Mouse (Mus musculus): ENCODE results near the gene Rcbtb2. TPM values are rescaled to one million over a fixed set of nuclear protein-coding genes. Genes with fewer than 3 reads are reported as not detected.
A peak's percentile ranks its signal among the peaks of the same experiment; 100 is the strongest.
"Not testable (repeated sequence)": the region's sequence is repeated elsewhere in the genome, so short reads cannot be mapped to it uniquely, and the experiment has no call there.

Gene Rcbtb2
- 10 to 100 TPM; 29.0 to 34.8 TPM for total RNA-seq (2021)
- long read RNA-seq, experiment 1, partial matches to known transcripts: 1 of 19 reads
- long read RNA-seq, experiment 1, other reads (novel, unspliced or antisense): 15 of 19 reads
- long read RNA-seq, experiment 2, partial matches to known transcripts: 4 of 32 reads
- long read RNA-seq, experiment 2, other reads (novel, unspliced or antisense): 22 of 32 reads

DNA sequence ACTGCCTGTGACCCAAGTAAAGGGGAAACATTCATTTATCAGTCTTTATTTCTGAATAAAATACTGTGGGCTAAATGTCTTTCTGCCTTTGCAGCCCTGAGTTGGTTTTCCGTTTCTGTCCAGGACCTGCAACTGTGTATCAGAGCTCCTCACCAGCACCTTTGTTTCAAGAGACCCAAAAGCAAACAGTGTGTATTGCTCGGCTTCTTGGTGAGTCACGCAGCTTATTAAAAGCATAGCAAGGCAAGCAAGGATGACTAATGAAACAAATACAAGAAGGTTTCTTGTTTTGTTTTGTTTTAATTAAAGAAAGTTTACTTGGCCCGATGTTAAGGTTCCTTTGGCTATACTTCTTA is at the start of gene Rcbtb2:
Gene Rcbtb2 (plus strand): TSS at position 115 of the 356 bp plus-strand sequence.
- Histone ChIP-seq H3K27ac (peak within 1 kb of the TSS; percentile 28; the same call in 1 of the 2 replicates), H3K4me3 (no peak within 1 kb of the TSS)
- DNase-seq (ENCODE audit: low spot score in 2 of 2): no peak
- TF ChIP-seq CTCF (conservative IDR thresholded peaks at IDR 0.05): no peak

DNA sequence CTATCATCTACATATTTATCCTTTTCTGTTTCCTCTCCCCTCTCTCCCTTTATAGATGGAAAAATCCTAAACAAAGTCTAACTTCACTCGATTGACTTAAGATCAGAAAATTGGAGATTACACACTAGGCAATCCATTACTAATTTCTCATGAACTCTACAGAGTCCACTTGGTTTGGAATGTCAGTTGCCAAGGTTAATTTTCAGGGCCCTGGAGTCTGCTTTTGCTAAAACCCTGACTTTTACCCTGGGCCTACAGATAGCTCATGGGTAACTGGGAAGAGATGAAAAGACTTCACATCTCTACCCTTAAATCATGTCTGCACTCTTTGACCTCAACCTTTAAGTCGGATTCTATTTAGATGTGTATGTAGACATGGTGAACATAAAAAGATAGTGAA is 39.3 kb upstream of the Rcbtb2 start:
- Histone ChIP-seq H3K27ac (no peak overlapping the region), H3K4me3 (no peak overlapping the region)
- DNase-seq (ENCODE audit: low spot score in 2 of 2): no peak
- TF ChIP-seq CTCF (conservative IDR thresholded peaks at IDR 0.05): no peak

DNA sequence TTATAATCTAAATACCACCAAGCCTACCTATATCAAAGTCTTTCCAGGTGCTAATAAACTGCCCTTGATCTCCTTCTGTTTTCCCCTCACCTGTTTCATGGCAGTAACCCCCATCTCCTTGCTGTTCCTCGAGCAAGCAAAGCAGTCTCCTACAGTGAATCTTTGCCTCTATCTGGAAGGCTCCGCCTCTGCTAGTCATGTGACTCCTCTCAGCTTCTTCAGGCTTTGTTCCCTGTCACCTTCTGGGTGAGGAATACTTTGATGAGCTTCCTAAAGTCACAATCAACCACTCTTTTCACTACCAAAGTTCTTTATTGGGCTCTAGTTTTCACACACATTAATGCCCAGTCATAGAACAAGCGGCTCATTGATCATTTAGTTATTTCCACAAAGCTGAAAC is 36.4 kb upstream of the Rcbtb2 start:
- H3K4me3 ChIP-seq: no peak overlapping the region
- H3K27ac ChIP-seq: no peak overlapping the region
- DNase-seq (ENCODE audit: low spot score in 2 of 2): no peak
- TF ChIP-seq CTCF (conservative IDR thresholded peaks at IDR 0.05): no peak

DNA sequence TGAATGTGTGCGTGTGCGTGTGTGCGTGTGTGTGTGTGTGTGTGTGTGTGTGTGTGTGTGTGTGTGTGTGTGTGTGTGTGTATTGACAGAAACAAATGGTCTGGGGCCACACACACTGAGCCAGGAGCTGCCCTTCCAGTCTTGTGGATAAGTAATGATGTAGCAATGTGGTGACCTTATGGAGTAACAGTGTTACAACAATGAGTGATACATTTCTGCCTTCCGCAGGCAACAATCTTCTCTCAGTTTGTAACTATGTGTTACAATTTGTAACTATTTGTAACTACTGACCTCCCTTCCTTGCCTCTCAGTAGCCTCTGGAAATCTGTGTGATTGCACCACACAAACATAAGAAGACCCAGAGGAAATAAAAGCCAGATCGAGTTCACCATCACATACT is 35.6 kb upstream of the Rcbtb2 start:
- Histone ChIP-seq H3K27ac (no peak overlapping the region), H3K4me3 (no peak overlapping the region)
- no peak for TF ChIP-seq CTCF (conservative IDR thresholded peaks at IDR 0.05)

DNA sequence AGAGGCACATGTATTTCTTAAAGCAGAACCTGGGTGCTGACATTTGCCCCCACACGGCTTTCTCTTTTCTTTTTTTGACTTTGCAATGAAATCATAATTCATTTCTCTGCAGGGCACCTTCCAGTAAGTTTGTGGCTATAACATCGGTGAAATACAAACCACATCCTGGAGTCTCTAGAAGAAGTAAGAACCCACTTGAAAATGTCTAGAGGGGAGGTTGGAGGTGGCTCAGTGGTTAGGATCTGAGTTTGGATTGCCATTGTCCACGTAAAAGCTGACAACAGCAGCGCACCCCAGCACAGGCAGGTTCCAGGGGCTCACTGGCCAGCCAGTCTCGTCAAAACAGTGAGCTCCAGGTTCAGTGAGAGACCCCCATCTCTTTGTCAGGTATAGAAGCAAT is 35.1 kb upstream of the Rcbtb2 start:
- no peak for TF ChIP-seq CTCF (conservative IDR thresholded peaks at IDR 0.05)
- DNase-seq (ENCODE audit: low spot score in 2 of 2): no peak
- no peak overlapping the region for H3K4me3 ChIP-seq
- no peak overlapping the region for H3K27ac ChIP-seq

More for the DNA sequence above, 35.6 kb upstream of the Rcbtb2 start:
- no peak for DNase-seq (ENCODE audit: low spot score in 2 of 2)

DNA sequence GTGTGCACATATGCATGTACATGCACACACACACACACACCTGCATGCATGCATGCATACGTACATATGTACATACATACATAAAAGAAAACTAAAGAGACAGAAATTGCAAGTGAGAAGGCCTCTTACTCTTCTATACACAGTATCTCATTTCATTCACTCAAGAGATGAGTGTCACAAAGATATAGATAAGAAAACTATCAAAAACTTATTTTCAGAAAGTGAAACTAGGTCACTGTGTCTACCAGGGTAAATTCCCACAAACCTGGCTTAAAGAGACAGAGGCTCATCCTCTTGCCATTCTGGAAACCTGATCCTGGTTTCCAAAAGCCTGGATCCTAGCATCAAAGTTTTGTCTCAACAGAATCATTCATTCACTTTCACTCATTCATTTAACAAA is 34.6 kb upstream of the Rcbtb2 start:
- Histone ChIP-seq H3K4me3 (no peak overlapping the region), H3K27ac (no peak overlapping the region)
- DNase-seq (ENCODE audit: low spot score in 2 of 2): no peak
- no peak for TF ChIP-seq CTCF (conservative IDR thresholded peaks at IDR 0.05)

DNA sequence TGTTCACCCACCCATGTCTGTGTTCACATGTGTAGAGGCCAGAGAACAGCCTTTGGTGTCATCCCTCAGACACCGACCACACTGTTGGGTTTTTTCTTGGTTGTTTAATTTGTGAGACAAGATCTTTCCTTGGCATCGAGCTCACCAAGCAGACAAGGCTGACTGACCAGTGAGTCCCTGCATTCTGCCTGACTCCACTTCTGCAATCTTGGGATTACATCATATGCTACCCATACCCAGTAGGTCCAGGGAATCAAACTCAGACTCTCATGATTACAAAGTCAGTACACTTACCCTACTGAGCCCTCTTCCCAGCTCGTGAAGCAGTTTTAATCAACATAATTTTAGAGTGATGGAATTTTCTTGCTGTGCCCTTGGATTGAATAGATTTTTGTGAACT is 30.0 kb upstream of the Rcbtb2 start:
- DNase-seq (ENCODE audit: low spot score in 2 of 2): no peak
- H3K4me3 ChIP-seq: no peak overlapping the region
- TF ChIP-seq CTCF (conservative IDR thresholded peaks at IDR 0.05): no peak
- no peak overlapping the region for H3K27ac ChIP-seq

DNA sequence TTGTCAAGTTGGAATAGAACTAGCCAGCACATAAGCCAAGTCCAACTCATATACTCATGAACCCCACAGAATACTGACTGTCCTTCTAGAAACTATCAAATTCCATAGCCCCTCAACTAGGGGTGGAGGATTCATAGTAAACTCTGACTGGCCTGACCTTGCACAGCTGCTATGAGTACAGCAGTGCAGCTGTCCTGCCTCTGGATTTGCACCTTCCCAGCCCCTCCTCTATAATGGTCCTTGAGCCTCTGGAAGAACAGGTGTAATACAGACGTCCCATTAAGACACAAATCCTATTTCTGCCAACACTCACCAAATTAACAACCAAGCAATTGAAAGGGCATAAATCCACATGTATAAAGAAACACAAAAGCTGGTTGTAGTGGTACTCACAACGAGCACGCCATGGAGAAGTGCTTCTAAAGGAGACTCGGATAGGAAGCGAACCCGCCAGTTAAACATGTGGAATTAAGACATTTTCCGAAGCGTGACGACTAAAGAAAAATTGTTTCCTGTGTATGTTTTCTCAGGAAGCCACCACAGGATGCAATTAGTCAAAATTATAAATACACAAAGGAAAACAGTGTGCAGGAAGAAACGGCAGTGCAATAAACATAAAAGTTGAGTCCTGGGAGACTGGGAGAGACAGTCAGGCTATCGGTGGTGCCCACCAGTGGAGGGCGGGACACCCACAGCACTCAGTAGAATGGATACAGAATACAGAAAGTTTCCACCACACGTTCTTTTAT is 27.9 kb upstream of the Rcbtb2 start:
- Histone ChIP-seq H3K27ac (no peak overlapping the region), H3K4me3 (no peak overlapping the region)
- no peak for TF ChIP-seq CTCF (conservative IDR thresholded peaks at IDR 0.05)
- no peak for DNase-seq (ENCODE audit: low spot score in 2 of 2)

DNA sequence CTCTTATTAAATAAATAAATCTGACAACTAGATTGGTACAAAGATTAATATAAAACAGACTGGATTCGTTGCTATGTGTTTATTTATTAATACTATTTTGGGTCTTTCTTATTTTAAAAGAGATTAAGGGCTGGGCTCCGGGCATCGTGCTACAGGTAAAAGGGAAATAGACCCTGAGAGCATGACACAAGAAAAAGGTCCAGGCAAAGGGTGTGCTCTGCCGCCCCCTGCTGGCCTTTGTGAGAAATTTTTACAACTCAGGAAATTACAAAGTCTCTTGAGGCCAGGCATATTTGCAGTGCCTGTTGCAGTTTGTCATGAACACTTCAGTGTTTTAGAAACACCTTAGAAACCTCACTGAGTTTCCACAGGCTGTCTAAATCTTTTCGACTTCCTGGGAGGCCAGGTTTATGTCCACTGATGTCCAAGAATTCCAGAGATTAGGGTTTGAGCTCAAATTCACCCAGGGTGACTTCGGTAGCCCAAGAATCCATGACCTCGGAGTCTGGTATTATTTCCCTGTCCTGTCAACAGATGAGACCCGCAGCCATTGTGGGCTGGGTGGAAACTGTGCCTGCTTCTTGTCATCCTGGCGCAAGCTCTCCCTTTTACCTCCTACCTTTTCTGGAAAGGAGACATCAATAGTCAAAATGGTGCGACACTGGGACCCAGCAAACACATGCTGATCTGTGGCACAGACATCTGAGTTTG is 24.0 kb upstream of the Rcbtb2 start:
- H3K4me3 ChIP-seq: no peak overlapping the region
- TF ChIP-seq CTCF (conservative IDR thresholded peaks at IDR 0.05): peak; percentile 89
- H3K27ac ChIP-seq: no peak overlapping the region
- peak in 1 of 2 experiments; percentile 41 for DNase-seq (ENCODE audit: low spot score in 2 of 2)

DNA sequence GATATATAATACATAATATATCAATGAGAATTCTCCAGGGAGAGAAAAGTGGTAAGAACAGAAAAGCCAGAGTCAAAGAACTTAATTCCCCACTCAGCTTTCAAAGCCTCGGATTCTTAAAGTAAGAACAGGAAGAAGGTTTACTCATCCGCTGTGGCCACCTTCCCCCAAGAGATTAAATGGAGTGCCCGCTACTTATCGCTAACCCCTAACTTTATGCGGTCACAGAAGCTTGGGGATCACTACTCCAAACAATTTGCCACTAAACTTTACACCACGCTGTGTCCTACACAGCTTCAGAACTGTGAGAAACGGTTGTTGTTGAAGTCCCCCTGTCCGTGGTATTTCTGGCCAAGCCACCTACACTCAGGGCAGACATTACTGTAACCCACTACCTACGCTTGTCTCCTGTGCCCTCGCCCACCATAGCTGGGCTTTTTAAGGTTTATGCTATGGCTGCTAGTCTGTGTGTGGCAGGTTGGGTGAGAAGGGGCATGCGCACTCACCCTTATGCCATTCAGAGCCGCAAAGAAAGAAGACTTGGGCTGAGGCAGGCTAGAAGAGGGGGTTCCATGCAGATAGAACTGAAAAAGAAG is 20.5 kb upstream of the Rcbtb2 start:
- H3K27ac ChIP-seq: no peak overlapping the region
- no peak overlapping the region for H3K4me3 ChIP-seq
- no peak for DNase-seq (ENCODE audit: low spot score in 2 of 2)
- TF ChIP-seq CTCF (conservative IDR thresholded peaks at IDR 0.05): no peak

DNA sequence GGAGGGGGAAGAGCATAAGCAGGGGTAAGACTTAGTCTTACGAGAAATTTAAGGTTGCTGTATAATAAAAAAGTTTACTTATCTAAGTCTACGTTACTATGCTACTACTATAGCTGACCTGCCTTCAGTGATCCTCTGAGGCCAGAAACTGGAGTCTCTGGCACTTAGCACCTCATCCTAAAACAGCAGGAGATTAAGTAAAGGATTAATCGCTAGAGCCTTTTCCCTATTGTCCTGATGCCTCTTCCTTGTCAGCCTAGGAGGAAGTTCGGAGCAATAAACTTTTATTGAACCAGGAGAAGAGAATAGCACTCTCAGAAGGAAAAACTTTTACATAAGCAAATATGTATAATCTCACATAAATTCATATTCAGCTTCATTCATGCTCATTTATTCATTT is 19.9 kb upstream of the Rcbtb2 start:
- not testable (repeated sequence) for H3K4me3 ChIP-seq; DNase-seq (ENCODE audit: low spot score in 2 of 2); H3K27ac ChIP-seq

DNA sequence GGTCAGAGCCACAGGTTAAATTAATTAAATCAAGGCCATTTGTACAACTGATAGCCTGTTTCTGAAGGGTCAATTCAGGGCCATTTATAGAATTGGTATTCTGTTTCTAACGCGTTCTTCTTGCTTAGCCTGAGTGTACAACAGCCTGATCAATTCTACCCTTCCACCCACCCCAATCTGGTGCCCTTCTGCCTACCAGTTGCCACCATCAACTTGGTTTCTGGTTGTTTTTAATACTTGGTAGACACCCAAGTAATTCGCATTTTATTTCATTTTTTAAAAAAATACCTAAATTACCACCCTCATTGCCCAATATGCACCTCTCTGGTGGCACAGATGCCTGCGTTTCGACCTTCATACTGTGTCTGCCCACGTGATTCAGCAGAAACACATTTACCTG is 17.9 kb upstream of the Rcbtb2 start:
- Histone ChIP-seq H3K27ac (peak overlapping the region; percentile 86), H3K4me3 (no peak overlapping the region)
- peak; percentile 25 to 56 for DNase-seq (ENCODE audit: low spot score in 2 of 2)
- no peak for TF ChIP-seq CTCF (conservative IDR thresholded peaks at IDR 0.05)
